Mouse (Mus musculus) small intestine, adult 2 months (tissue): ENCODE results near the gene Cald1. TPM values are rescaled to one million over a fixed set of nuclear protein-coding genes. Genes with fewer than 3 reads are reported as not detected.

Source experiments
- H3K27ac ChIP-seq: fragments of 200-500 bp; 2 replicates; pipeline ENCODE4 v1.5.1; 2012; ENCODE audit warnings: low read depth, low read length, control low read depth, inconsistent platforms; ENCODE audit not compliant: insufficient read depth
- H3K27me3 ChIP-seq: fragments of 200-500 bp; 2 replicates; pipeline ENCODE4 v1.6.1; 2012; ENCODE audit warnings: mild to moderate bottlenecking, moderate library complexity, low read length, inconsistent platforms; ENCODE audit not compliant: control insufficient read depth, insufficient read depth
- H3K36me3 ChIP-seq: fragments of 200-500 bp; 2 replicates; pipeline ENCODE4 v1.6.1; 2012; ENCODE audit warnings: mild to moderate bottlenecking, low read length, control low read depth, inconsistent platforms; ENCODE audit not compliant: control insufficient read depth, insufficient read depth
- H3K4me1 ChIP-seq: fragments of 200-500 bp; 2 replicates; pipeline ENCODE4 v1.6.1; 2012; ENCODE audit warnings: low read length, inconsistent platforms, mixed read lengths; ENCODE audit not compliant: control insufficient read depth, insufficient read depth, insufficient read length
- H3K4me3 ChIP-seq: fragments of 200-500 bp; 2 replicates; pipeline ENCODE4 v1.5.1; 2012; ENCODE audit warnings: low read depth, mild to moderate bottlenecking, control low read depth, inconsistent platforms, low read length, moderate library complexity
- CTCF ChIP-seq: fragments of 200-500 bp; IDR thresholded peaks from 2 replicates; pipeline ENCODE4 v1.5.1; 2012; ENCODE audit warnings: low read depth, mild to moderate bottlenecking, control low read depth, inconsistent platforms, low read length, moderate library complexity, mixed read lengths; ENCODE audit not compliant: insufficient replicate concordance, insufficient read length; ENCODE audit errors: extremely low read depth
- POLR2A ChIP-seq: fragments of 200-500 bp; IDR thresholded peaks from 2 replicates; pipeline ENCODE4 v1.6.1; 2012; ENCODE audit warnings: low read depth, mild to moderate bottlenecking, control low read depth, inconsistent platforms, low read length, moderate library complexity
- WGBS: fragments of 180-500 bp; shearing (Covaris S2); methylation state at CpG from one replicate; pipeline ENCODE4 v1.1.7; 2018; 5-methylcytosine and 5-hydroxymethylcytosine counted together
- polyA plus RNA-seq: library from polyadenylated mRNA; depleted of rRNA; stranded (reverse); fragments of >200 nt; gene quantifications from 2 replicates; pipeline ENCODE4 v1.2.3, GENCODE M21; 2012

Cald1 gene
- polyA plus RNA-seq, 1 experiment: 5.6 TPM

- no peak overlapping the region for H3K27ac ChIP-seq
- H3K4me1 ChIP-seq: no peaks in the 10 kb centered on the region
- H3K4me3 ChIP-seq: no peak overlapping the region
- 79% methylated on average over 7 of the region's 7 CpGs for WGBS
- no peaks in the 10 kb centered on the region for H3K36me3 ChIP-seq
- H3K27me3 ChIP-seq: no peaks in the 10 kb centered on the region
- TF ChIP-seq CTCF (no peak), POLR2A (no peak)
These were observed 53.0 kb downstream of the Cald1 start for GRCm38 (mm10) chr6:34651298-34651697.

GRCm38 (mm10) chr6:34655719-34656118, 57.4 kb downstream of the Cald1 start:
- TF ChIP-seq POLR2A (no peak), CTCF (no peak)
- no peak overlapping the region for H3K4me3 ChIP-seq
- H3K36me3 ChIP-seq: no peaks in the 10 kb centered on the region
- peaks cover 2% of the 10 kb centered on the region; the same call in 1 of the 2 replicates for H3K4me1 ChIP-seq
- no peak overlapping the region for H3K27ac ChIP-seq
- WGBS: 26% methylated on average over 3 of the region's 3 CpGs
- H3K27me3 ChIP-seq: no peaks in the 10 kb centered on the region

GRCm38 (mm10) chr6:34658791-34659190, 60.5 kb downstream of the Cald1 start:
- Histone ChIP-seq H3K27me3 (no peaks in the 10 kb centered on the region), H3K36me3 (no peaks in the 10 kb centered on the region), H3K4me1 (peaks cover 2% of the 10 kb centered on the region; the same call in 1 of the 2 replicates), H3K4me3 (no peak overlapping the region), H3K27ac (no peak overlapping the region)
- no peak for TF ChIP-seq CTCF
- TF ChIP-seq POLR2A: no peak
- 76% methylated on average over 5 of the region's 5 CpGs for WGBS

GRCm38 (mm10) chr6:34660724-34661123, 62.4 kb downstream of the Cald1 start:
- 8% methylated on average over 8 of the region's 8 CpGs for WGBS
- TF ChIP-seq CTCF (no peak), POLR2A (no peak)
- Histone ChIP-seq H3K4me3 (no peak overlapping the region), H3K27ac (no peak overlapping the region), H3K4me1 (peaks cover 2% of the 10 kb centered on the region; the same call in 1 of the 2 replicates), H3K27me3 (no peaks in the 10 kb centered on the region), H3K36me3 (no peaks in the 10 kb centered on the region)

DNA sequence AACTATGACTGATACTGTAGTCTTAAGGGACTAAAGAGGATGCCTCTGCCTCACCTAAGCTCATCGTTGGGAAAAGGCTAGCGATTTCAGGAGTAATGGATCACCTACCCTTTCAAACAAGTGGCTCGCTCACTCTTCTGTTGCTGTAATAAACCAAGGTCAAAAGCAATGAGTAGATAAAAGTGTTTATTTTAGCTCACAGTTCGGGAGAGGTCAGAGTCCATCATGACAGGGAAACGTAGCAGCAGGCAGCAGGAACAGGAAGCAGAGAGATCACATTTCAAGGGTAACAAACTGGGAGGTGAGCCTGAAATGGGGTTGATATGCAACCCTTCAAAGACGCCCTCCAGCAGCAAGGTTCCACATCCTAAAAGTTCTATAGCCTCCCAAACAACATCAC, 64.3 kb downstream of the Cald1 start:
- TF ChIP-seq POLR2A (no peak), CTCF (no peak)
- Histone ChIP-seq H3K4me1 (peaks cover 2% of the 10 kb centered on the region; the same call in 1 of the 2 replicates), H3K27me3 (no peaks in the 10 kb centered on the region), H3K36me3 (no peaks in the 10 kb centered on the region), H3K27ac (peak overlapping the region; percentile 56; the same call in 1 of the 2 replicates), H3K4me3 (no peak overlapping the region)
- whole genome bisulfite sequencing: 36% methylated on average over 6 of the region's 6 CpGs

DNA sequence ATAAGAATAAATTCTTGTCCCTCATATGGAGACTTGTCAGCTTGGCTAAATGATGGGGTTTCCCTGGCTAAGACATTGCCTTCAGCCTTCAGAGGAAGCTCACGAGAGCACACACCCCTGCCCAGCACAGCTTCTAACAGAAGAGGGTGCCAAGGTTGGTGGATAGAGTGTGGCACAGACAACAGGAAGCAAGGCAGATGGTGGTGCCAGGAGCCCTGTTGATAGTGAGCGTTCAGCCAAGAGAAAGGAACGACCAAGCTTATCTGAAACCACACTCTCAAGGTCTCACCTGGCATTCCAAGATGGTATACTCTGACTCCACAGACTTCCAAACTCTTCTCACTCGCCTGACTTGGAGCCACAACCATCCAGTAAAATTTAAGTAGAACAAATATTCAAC, 66.0 kb downstream of the Cald1 start:
- Histone ChIP-seq H3K4me1 (no peaks in the 10 kb centered on the region; the same call in 1 of the 2 replicates), H3K27ac (no peak overlapping the region), H3K27me3 (no peaks in the 10 kb centered on the region), H3K4me3 (no peak overlapping the region), H3K36me3 (no peaks in the 10 kb centered on the region)
- TF ChIP-seq POLR2A (no peak), CTCF (no peak)
- WGBS: 66% methylated on average over 4 of the region's 4 CpGs

DNA sequence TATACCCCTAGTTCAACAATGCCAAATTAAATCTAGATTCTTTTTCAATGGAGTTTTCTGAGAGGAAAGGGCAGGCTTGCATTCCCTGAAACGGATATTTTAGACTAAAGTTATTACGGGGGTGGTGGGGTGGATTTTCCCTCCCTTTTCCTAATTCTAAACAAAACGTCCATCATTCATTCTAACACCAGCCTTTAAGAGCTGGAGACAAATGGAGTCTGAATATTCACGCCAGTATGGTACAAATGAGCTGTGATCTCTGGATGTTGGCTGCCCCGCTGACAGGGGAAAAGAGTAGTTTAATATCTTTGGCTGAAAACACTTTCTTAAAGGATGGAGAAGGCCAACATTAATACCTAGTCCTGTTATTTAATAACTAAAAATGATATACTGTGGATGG, 66.4 kb downstream of the Cald1 start:
- Histone ChIP-seq H3K36me3 (no peaks in the 10 kb centered on the region), H3K4me1 (no peaks in the 10 kb centered on the region; the same call in 1 of the 2 replicates), H3K4me3 (no peak overlapping the region), H3K27ac (no peak overlapping the region), H3K27me3 (no peaks in the 10 kb centered on the region)
- WGBS: 85% methylated on average over 5 of the region's 5 CpGs
- TF ChIP-seq POLR2A (no peak), CTCF (no peak)
